Mouse (Mus musculus) spleen, adult 2 months (tissue): ENCODE measurements around the gene Gucy2g. TPM values are rescaled to one million over a fixed set of nuclear protein-coding genes. Genes with fewer than 3 reads are reported as not detected.

ENCODE experiments used
- DNase-seq, 2 experiments: peaks; one replicate each; pipeline versions ENCODE4 v3.0.0 to v3.0.0-alpha.2; 2012 to 2021; ENCODE audit warnings: low spot score in 2 of 2, low read depth in 1 of 2
- H3K27ac ChIP-seq: fragments of 200-500 bp; 2 replicates; pipeline ENCODE4 v1.5.1; 2012; ENCODE audit warnings: low read length, inconsistent platforms; ENCODE audit not compliant: insufficient read depth
- H3K27me3 ChIP-seq: fragments of 200-500 bp; 2 replicates; pipeline ENCODE4 v1.6.1; 2012; ENCODE audit warnings: mild to moderate bottlenecking, moderate library complexity, low read length, inconsistent platforms; ENCODE audit not compliant: control insufficient read depth, insufficient read depth
- H3K36me3 ChIP-seq: fragments of 200-500 bp; 2 replicates; pipeline ENCODE4 v1.6.1; 2012; ENCODE audit warnings: mild to moderate bottlenecking, low read length, inconsistent platforms; ENCODE audit not compliant: control insufficient read depth, insufficient read depth
- H3K4me1 ChIP-seq: fragments of 200-500 bp; 2 replicates; pipeline ENCODE4 v1.6.1; 2011; ENCODE audit warnings: inconsistent platforms; ENCODE audit not compliant: control insufficient read depth, insufficient read depth, insufficient read length
- H3K4me3 ChIP-seq: fragments of 200-500 bp; 2 replicates; pipeline ENCODE4 v1.5.1; 2011; ENCODE audit warnings: mild to moderate bottlenecking, inconsistent platforms; ENCODE audit not compliant: insufficient read depth, insufficient read length; ENCODE audit errors: extremely low read depth
- CTCF ChIP-seq: fragments of 200-500 bp; IDR thresholded peaks from 2 replicates; pipeline ENCODE4 v1.5.1; 2011; ENCODE audit warnings: mild to moderate bottlenecking, inconsistent platforms; ENCODE audit not compliant: insufficient read depth, insufficient read length, insufficient replicate concordance; ENCODE audit errors: extremely low read depth
- POLR2A ChIP-seq: fragments of 200-500 bp; IDR thresholded peaks from 2 replicates; pipeline ENCODE4 v1.6.1; 2011; ENCODE audit warnings: low read depth, low read length, inconsistent platforms
- WGBS: fragments of 180-500 bp; shearing (Covaris S2); methylation state at CpG from one replicate; pipeline ENCODE4 v1.1.7; 2018; 5-methylcytosine and 5-hydroxymethylcytosine counted together
- polyA plus RNA-seq: library from polyadenylated mRNA; depleted of rRNA; stranded (reverse); fragments of >200 nt; gene quantifications from 2 replicates; pipeline ENCODE4 v1.2.3, GENCODE M21; 2012

Gene Gucy2g
- polyA plus RNA-seq, 1 experiment: 0.15 TPM

GRCm38 (mm10) chr19:55232136-55232535 lies 8.9 kb downstream of the Gucy2g start:
- H3K27me3 ChIP-seq: no peaks in the 10 kb centered on the region
- H3K4me1 ChIP-seq: no peaks in the 10 kb centered on the region
- H3K36me3 ChIP-seq: no peaks in the 10 kb centered on the region
- no peak for TF ChIP-seq CTCF
- TF ChIP-seq POLR2A: no peak
- H3K27ac ChIP-seq: no peak overlapping the region
- WGBS: 76% methylated on average over 8 of the region's 8 CpGs
- DNase-seq: no peak
- no peak overlapping the region for H3K4me3 ChIP-seq

DNA sequence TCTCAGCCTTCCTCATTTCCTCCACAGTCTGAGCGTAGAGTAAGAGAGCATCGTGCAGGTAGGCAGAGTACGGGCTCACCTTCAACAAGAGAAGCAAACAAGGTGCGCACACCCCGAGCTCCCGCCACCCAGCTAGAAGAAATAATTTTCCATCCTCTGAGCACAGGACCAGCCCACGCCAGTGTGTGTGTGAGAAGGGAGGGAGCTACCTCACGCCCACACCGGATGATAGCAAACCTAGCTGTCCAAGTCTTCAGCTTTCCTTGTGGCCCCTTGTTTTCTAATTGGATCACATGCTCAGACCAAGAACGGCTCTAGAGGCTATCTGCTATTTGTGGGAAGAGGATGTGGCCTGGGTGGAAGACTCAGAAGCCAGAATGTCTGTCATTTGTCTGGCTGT lies 10.0 kb downstream of the Gucy2g start:
- no peak overlapping the region for H3K27ac ChIP-seq
- DNase-seq: no peak
- H3K4me3 ChIP-seq: no peak overlapping the region
- no peaks in the 10 kb centered on the region for H3K36me3 ChIP-seq
- no peaks in the 10 kb centered on the region for H3K27me3 ChIP-seq
- no peak for TF ChIP-seq POLR2A
- TF ChIP-seq CTCF: no peak
- H3K4me1 ChIP-seq: no peaks in the 10 kb centered on the region
- WGBS: 82% methylated on average over 10 of the region's 10 CpGs

GRCm38 (mm10) chr19:55227135-55227534 lies 13.9 kb downstream of the Gucy2g start:
- WGBS: 52% methylated on average over 7 of the region's 7 CpGs
- Histone ChIP-seq H3K4me3 (no peak overlapping the region), H3K4me1 (no peaks in the 10 kb centered on the region), H3K27me3 (no peaks in the 10 kb centered on the region), H3K36me3 (no peaks in the 10 kb centered on the region), H3K27ac (no peak overlapping the region)
- DNase-seq: peak in 1 of 2 experiments; percentile 26
- TF ChIP-seq POLR2A: no peak
- no peak for TF ChIP-seq CTCF

GRCm38 (mm10) chr19:55226621-55227020 lies 14.4 kb downstream of the Gucy2g start:
- H3K4me1 ChIP-seq: no peaks in the 10 kb centered on the region
- no peaks in the 10 kb centered on the region for H3K27me3 ChIP-seq
- TF ChIP-seq CTCF (no peak), POLR2A (no peak)
- H3K27ac ChIP-seq: no peak overlapping the region
- H3K36me3 ChIP-seq: no peaks in the 10 kb centered on the region
- DNase-seq: no peak
- no peak overlapping the region for H3K4me3 ChIP-seq
- WGBS: 77% methylated on average over 5 of the region's 5 CpGs

GRCm38 (mm10) chr19:55222268-55222667 lies 18.8 kb downstream of the Gucy2g start:
- Histone ChIP-seq H3K36me3 (no peaks in the 10 kb centered on the region), H3K4me1 (no peaks in the 10 kb centered on the region)

GRCm38 (mm10) chr19:55221208-55221607 lies 19.8 kb downstream of the Gucy2g start:
- TF ChIP-seq CTCF (no peak), POLR2A (no peak)
- no peak overlapping the region for H3K27ac ChIP-seq
- WGBS: 76% methylated on average over 6 of the region's 6 CpGs
- H3K4me3 ChIP-seq: no peak overlapping the region
- DNase-seq: no peak
- no peaks in the 10 kb centered on the region for H3K36me3 ChIP-seq
- H3K4me1 ChIP-seq: no peaks in the 10 kb centered on the region
- H3K27me3 ChIP-seq: no peaks in the 10 kb centered on the region

More at GRCm38 (mm10) chr19:55222268-55222667, 18.8 kb downstream of the Gucy2g start:
- Histone ChIP-seq H3K27ac (no peak overlapping the region), H3K27me3 (no peaks in the 10 kb centered on the region), H3K4me3 (no peak overlapping the region)
- WGBS: 93% methylated on average over 9 of the region's 9 CpGs
- TF ChIP-seq POLR2A: no peak
- DNase-seq: no peak

DNA sequence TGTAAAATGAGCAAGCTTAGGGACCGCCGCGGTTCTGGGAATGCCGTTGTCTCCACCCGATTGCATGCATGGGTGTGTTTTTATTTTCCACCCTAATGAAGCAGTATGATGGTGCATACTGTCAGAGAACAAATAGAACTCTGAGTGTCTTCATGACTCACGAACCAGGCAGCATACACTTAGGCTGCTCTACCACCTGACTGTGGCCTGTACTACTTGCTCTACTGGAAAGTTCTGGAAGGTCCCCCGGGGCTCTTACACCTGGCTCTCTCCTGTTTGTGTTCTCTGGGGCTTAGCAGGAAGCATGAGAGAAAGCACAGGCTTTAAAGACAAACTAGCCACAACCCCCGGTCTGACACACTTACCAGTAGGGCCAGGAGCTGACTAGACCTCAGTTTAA lies 21.7 kb downstream of the Gucy2g start:
- Histone ChIP-seq H3K4me3 (no peak overlapping the region), H3K36me3 (no peaks in the 10 kb centered on the region), H3K27ac (no peak overlapping the region), H3K4me1 (no peaks in the 10 kb centered on the region), H3K27me3 (no peaks in the 10 kb centered on the region)
- TF ChIP-seq CTCF: no peak
- no peak for TF ChIP-seq POLR2A
- WGBS: 69% methylated on average over 8 of the region's 8 CpGs
- no peak for DNase-seq

GRCm38 (mm10) chr19:55218741-55219221 lies 22.3 kb downstream of the Gucy2g start:
- no peak overlapping the region for H3K4me3 ChIP-seq
- no peaks in the 10 kb centered on the region for H3K4me1 ChIP-seq
- TF ChIP-seq POLR2A (no peak), CTCF (no peak)
- 36% methylated on average over 12 of the region's 12 CpGs for WGBS
- DNase-seq: no peak
- H3K27me3 ChIP-seq: no peaks in the 10 kb centered on the region
- no peaks in the 10 kb centered on the region for H3K36me3 ChIP-seq
- H3K27ac ChIP-seq: no peak overlapping the region
